Mouse (Mus musculus): ENCODE results near the gene Xlr5a.
"Not testable (repeated sequence)": the region's sequence is repeated elsewhere in the genome, so short reads cannot be mapped to it uniquely, and the experiment has no call there.

Gene Xlr5a

DNA sequence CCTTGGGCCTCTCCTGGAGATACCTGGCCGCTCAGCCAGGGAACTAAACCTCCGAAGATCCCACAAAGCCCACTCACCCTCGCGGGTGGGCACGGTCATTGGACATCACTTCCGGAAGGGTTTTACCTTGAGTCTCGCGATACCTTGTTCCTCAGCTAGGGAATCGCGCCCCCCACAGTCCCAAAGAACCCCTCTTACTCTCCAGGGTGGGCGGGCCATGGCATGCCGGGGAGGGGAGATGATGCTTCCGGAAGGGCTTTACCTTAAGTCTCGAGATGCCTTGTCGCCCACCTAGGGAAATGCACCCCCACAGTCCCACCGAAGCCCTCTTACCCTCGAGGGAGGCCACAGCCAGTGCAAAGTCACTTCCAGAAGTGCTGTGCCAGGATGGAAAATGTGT is at the start of gene Xlr5a, which contains the start of gene Xlr5c:
TSS of gene Xlr5a (minus strand) at position 101 of the 400 bp plus-strand sequence.
TSS of gene Xlr5c (minus strand) at position 101 of the 400 bp plus-strand sequence.
- CTCF ChIA-PET: not testable (repeated sequence)

GRCm38 (mm10) chrX:73342483-73342895 is 49.7 kb upstream of the Xlr5a start, which contains the start of gene Zfp275:
Zfp275 (plus strand) TSS chrX:73342621.
- POLR2A ChIA-PET: interaction anchor here in 1 of 4 experiments (1.6 kb wide), 1 partner anchor 114 kb away, joined by 4 read pairs; the partner anchor contains the start of gene F8a
- CTCF ChIA-PET: no interaction called here

More for the DNA sequence above, at the start of gene Xlr5a, which contains the start of gene Xlr5c:
- POLR2A ChIA-PET: not testable (repeated sequence)

DNA sequence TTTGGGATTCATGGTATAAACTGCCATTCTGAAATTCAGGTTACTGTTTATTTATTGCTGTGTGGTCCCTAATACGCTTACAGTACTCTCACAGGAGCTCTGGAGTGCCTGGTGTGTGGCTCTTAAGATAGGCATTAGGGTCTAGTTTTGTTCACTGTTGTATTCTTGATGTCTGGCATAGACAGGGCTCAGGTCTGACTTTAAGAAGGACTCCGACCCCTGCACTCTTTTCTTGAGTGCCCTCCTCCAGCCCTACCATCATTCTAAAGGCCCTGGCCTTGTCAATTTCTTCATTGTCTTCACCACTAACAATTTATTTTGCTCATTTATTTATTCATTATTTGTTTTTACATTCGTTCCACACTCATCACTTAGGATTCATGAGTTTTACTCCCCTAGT is 49.3 kb upstream of the Xlr5a start:
- CTCF ChIA-PET: no interaction called here
- POLR2A ChIA-PET: interaction anchor here in 1 of 4 experiments (1.6 kb wide), 1 partner anchor 114 kb away, joined by 4 read pairs; the partner anchor contains the start of gene F8a

- ChIA-PET CTCF (no interaction called here), POLR2A (no interaction called here)
Observed at GRCm38 (mm10) chrX:73341473-73341872, 48.7 kb upstream of the Xlr5a start.

GRCm38 (mm10) chrX:73336740-73337139 is 44.0 kb upstream of the Xlr5a start, which contains the start of gene Gm45015:
Gm45015 (minus strand) TSS chrX:73336840.
- ChIA-PET CTCF (no interaction called here), POLR2A (no interaction called here)

DNA sequence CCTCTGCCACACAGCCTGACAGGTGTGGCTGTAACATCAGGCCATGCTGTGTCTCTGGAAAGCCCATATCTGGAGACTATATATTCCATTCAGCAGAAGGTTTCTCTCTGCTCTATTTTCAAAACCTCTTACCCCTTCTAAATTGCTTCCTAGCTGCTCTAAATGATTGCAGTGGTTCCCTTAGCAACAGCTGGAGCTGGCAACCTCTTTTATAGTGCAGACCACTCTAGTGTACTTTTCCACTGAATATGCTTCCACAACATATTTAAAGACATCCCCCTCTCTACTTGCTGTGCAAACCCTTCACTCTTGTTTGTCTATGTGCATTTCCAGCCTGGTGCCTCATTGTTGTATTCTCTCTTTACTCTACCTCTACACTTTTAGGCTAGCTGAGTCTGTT is 40.8 kb upstream of the Xlr5a start:
- ChIA-PET CTCF (no interaction called here), POLR2A (no interaction called here)

GRCm38 (mm10) chrX:73327215-73327614 is 34.4 kb upstream of the Xlr5a start:
- POLR2A ChIA-PET: no interaction called here

DNA sequence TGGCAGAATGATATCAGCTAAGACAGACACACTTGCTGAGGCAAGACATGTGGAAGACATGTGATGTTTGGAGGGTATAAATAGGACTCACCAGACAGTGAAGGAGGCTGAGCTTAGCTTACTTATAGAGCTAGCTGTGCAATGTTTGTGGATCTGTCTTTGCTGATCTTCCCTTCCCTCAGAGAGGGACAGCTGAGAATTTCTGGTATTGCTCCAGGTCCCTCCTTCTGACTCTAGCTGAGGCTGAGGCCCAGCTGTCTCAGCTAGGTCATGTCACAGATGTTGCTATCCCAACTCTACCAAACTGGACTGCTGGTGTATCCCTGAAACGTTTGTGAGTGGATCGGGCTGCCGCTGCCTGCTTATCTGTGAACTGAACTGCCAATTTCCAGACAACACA is 28.3 kb upstream of the Xlr5a start:
- POLR2A ChIA-PET: interaction anchor here in 1 of 4 experiments (0.6 kb wide), 1 partner anchor 11 kb away, joined by 3 read pairs; no protein-coding TSS in a partner anchor
- CTCF ChIA-PET: no interaction called here

More at GRCm38 (mm10) chrX:73327215-73327614, 34.4 kb upstream of the Xlr5a start:
- CTCF ChIA-PET: interaction anchor here in 2 of 4 experiments (0.7 kb wide), 2 partner anchors 15 to 106 kb away, joined by 3 read pairs; no protein-coding TSS in a partner anchor

GRCm38 (mm10) chrX:73312522-73312921 is 19.7 kb upstream of the Xlr5a start:
- POLR2A ChIA-PET: no interaction called here

DNA sequence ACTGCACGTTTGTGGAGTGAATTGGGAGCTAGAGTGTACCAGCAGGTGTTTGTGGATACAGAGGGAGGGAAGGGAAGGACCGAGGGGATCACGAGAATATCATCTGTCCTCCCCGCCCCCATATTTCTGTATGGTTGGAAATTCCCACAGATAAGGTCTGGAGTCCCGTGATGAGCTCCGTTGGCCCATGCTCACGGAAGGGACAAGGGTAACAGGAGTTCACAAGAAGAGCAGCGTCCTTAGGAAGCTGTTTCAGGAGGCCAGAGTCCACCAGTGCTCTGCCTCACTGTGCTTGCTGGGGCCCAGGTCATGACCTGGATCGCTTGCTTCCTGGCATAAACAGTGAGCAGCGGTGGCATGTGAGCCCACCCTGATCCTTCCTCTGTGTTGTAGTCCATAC is 3.0 kb upstream of the Xlr5a start:
- POLR2A ChIA-PET, CTCF ChIA-PET: not testable (repeated sequence)

More at GRCm38 (mm10) chrX:73312522-73312921, 19.7 kb upstream of the Xlr5a start:
- CTCF ChIA-PET: interaction anchor here in 1 of 4 experiments (0.6 kb wide), 1 partner anchor 14 kb away, joined by 3 read pairs; no protein-coding TSS in a partner anchor

DNA sequence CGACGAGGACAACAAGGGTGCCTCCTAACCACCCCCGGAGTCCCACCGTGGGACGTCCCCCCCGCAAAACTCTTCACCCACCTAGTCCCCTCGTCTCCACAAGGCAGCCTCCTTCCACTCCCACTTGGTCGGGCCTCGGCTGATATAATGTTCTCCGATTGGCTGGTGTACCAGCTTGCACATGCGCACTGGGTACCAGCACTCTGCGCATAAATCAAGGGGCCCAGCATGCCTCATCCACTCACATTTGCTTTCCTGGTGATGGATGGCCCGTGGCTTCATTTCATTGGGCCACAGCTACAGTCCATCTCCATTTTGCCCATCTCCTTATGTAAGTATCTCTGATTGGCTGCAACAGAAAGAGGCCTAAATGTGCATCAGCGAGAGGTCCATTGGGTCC is 27.5 kb downstream of the Xlr5a start, which contains the start of gene Xlr3c:
TSS of gene Xlr3c (minus strand) at position 121 of the 400 bp plus-strand sequence.
- ChIA-PET POLR2A (interaction anchor here in 1 of 4 experiments (0.7 kb wide), 1 partner anchor 410 kb away, joined by 5 read pairs; no protein-coding TSS in a partner anchor), CTCF (interaction anchor here in 1 of 4 experiments (0.7 kb wide), 1 partner anchor 1156 kb away, joined by 9 read pairs; no protein-coding TSS in a partner anchor)

DNA sequence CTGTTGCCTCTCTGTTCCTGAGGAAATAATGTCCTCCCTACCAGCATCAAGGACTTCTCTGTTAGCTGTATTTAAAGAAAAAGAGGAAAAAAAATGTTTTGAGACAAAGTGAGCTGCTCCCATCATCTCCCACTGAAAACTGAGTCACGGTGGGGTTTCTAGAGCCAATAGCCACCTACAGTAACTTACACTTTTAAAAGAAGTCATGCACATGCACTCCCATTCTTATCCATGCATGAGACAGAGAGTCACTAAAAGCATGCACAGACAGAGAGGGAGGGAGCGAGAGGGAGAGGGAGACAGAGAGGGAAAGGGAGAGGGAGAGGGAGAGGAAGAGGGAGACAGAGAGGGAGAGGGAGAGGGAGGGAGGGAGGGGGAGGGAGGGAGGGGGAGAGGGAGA is 30.3 kb downstream of the Xlr5a start:
- CTCF ChIA-PET: not testable (repeated sequence)

GRCm38 (mm10) chrX:73242821-73243325 is 49.9 kb downstream of the Xlr5a start, which contains the start of gene Xlr4c:
Xlr4c (minus strand) TSS chrX:73243130.
- POLR2A ChIA-PET: interaction anchor here in 1 of 4 experiments (0.6 kb wide), 2 partner anchors 203 to 319 kb away, joined by 7 to 8 read pairs; no protein-coding TSS in a partner anchor
- CTCF ChIA-PET: not testable (repeated sequence)

More for the DNA sequence above, 30.3 kb downstream of the Xlr5a start:
- POLR2A ChIA-PET: interaction anchor here in 1 of 4 experiments (0.7 kb wide), 1 partner anchor 149 kb away, joined by 4 read pairs; no protein-coding TSS in a partner anchor

DNA sequence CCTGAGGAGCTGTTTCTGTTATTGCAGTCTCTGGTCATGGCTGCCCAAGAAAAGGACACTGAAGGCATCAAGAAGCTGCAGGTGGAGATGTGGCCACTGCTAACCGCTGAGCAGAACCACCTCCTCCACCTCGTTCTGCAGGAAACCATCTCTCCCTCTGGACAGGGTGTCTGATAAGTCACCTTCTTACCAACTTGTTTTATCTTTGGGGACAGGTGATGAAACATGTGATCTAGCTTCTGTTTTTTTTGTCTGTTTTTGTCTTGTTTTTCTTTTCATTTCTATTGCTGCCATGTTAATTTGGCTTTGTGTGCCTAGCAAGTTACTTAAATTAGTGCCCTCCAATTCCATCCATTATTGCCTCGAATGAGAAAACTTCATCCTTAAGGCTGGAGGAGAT is 63.5 kb downstream of the Xlr5a start:
- CTCF ChIA-PET: interaction anchor here in 1 of 4 experiments (1.2 kb wide), 1 partner anchor 201 kb away, joined by 3 read pairs; no protein-coding TSS in a partner anchor

GRCm38 (mm10) chrX:73228606-73229214 is 64.1 kb downstream of the Xlr5a start:
- ChIA-PET CTCF (interaction anchor here in 1 of 4 experiments (1.0 to 1.2 kb wide), 2 partner anchors 175 to 201 kb away, joined by 3 read pairs; no protein-coding TSS in a partner anchor), POLR2A (interaction anchor here in 3 of 4 experiments (0.5 to 3.2 kb wide), 11 partner anchors 114 to 230 kb away, joined by 3 to 11 read pairs (median 4); partner anchors contain the start of genes Haus7 (in 1 of the 3), Xlr3a (in 1 of the 3) and Zfp275 (in 1 of the 3))

More for the DNA sequence above, 63.5 kb downstream of the Xlr5a start:
- POLR2A ChIA-PET: interaction anchor here in 3 of 4 experiments (0.5 to 3.2 kb wide), 5 partner anchors 113 to 229 kb away, joined by 3 to 11 read pairs (median 4); partner anchors contain the start of genes Haus7 (in 1 of the 3) and Zfp275 (in 1 of the 3)

DNA sequence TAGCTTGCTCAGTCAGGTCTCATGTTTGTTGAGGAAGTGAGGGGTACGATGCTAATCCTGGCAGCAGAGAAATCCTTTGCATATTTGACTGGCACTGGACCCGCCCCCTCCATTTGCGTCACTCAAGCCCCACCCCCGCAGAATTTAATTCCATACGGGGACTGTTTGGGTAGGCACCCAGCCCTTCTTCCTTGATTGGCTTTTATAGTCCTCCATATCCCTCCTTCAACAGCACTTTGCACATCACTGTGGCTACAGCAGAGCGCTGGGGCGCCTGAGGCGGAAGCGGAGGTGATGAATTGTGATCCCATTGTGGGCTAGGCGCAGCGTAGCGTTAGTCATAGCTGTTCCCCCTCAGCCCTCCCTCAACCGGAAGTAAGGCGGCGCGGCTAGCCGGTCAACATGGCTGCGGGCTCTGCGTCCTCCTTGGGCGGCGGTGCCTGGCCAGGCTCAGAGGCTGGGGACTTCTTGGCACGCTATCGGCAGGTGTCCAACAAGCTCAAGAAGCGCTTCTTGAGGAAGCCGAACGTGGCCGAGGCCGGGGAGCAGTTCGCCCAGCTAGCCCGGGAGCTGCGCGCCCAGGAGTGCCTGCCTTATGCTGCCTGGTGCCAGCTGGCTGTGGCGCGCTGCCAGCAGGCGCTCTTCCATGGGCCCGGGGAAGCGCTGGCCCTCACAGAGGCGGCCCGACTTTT is 64.7 kb downstream of the Xlr5a start, which contains the start of gene F8a:
TSS of gene F8a (plus strand) at position 378 of the 692 bp plus-strand sequence.
- ChIA-PET POLR2A (interaction anchor here in 3 of 4 experiments (0.5 to 3.2 kb wide), 11 partner anchors 9 to 230 kb away, joined by 3 to 11 read pairs (median 4); partner anchors contain the start of genes Haus7 (in 1 of the 3), Xlr3a (in 1 of the 3) and Zfp275 (in 1 of the 3)), CTCF (interaction anchor here in 1 of 4 experiments (1.0 to 1.2 kb wide), 2 partner anchors 174 to 202 kb away, joined by 3 read pairs; no protein-coding TSS in a partner anchor)

GRCm38 (mm10) chrX:73225365-73225764 is 67.4 kb downstream of the Xlr5a start:
- ChIA-PET POLR2A (no interaction called here), CTCF (no interaction called here)

GRCm38 (mm10) chrX:73213819-73214564 is 78.8 kb downstream of the Xlr5a start, which contains the start of gene Xlr4b:
Xlr4b (plus strand) TSS chrX:73214333.
- POLR2A ChIA-PET, CTCF ChIA-PET: not testable (repeated sequence)
